Mouse (Mus musculus): ENCODE results near the gene Ceacam13. TPM values are rescaled to one million over a fixed set of nuclear protein-coding genes. Genes with fewer than 3 reads are reported as not detected.
"Not testable (repeated sequence)": the region's sequence is repeated elsewhere in the genome, so short reads cannot be mapped to it uniquely, and the experiment has no call there.

The Ceacam13 gene
- not detected in 2 replicates for polyA plus RNA-seq (2015; fragmentation: Nextera tagmentation; extraction: Ambion mirVana)

GRCm38 (mm10) chr7:18009589-18009988 lies at the start of gene Ceacam13:
Ceacam13 (plus strand) TSS chr7:18009889.
- H3K4me1 ChIP-seq = no peaks in the 10 kb centered on the region
- no peak for ATAC-seq (ENCODE audit: insufficient number of reproducible peaks, low FRiP score, low TSS enrichment, low read depth)
- H3K9me3 ChIP-seq = peaks cover 6% of the 10 kb centered on the region; the same call in 1 of the 2 replicates
- no peaks in the 10 kb centered on the region for H3K36me3 ChIP-seq
- H3K4me3 ChIP-seq = no peak within 1 kb of the TSS
- H3K9ac ChIP-seq = no peak within 1 kb of the TSS
- H3K27me3 ChIP-seq = no peaks in the 10 kb centered on the region
- H3K27ac ChIP-seq = no peak within 1 kb of the TSS
- WGBS = 78% methylated on average over 4 of the region's 4 CpGs
- H3K4me2 ChIP-seq = no peak within 1 kb of the TSS

GRCm38 (mm10) chr7:17971824-17972223 lies 37.9 kb upstream of the Ceacam13 start, which contains the start of gene Ceacam11:
Ceacam11 (plus strand) TSS chr7:17972124.
- H3K36me3 ChIP-seq = no peaks in the 10 kb centered on the region
- H3K4me1 ChIP-seq = no peaks in the 10 kb centered on the region
- peaks cover 3% of the 10 kb centered on the region; the same call in 1 of the 2 replicates for H3K9me3 ChIP-seq
- 75% methylated on average over 4 of the region's 4 CpGs for WGBS
- H3K9ac ChIP-seq = no peak within 1 kb of the TSS
- no peak within 1 kb of the TSS for H3K4me3 ChIP-seq
- H3K27me3 ChIP-seq = no peaks in the 10 kb centered on the region
- no peak within 1 kb of the TSS for H3K4me2 ChIP-seq
- H3K27ac ChIP-seq = no peak within 1 kb of the TSS
- no peak for ATAC-seq (ENCODE audit: insufficient number of reproducible peaks, low FRiP score, low TSS enrichment, low read depth)

- not testable (repeated sequence) for ATAC-seq (ENCODE audit: insufficient number of reproducible peaks, low FRiP score, low TSS enrichment, low read depth)
- 100% methylated on average over 1 of the region's 1 CpGs for WGBS
These were observed 8.6 kb upstream of the Ceacam13 start for GRCm38 (mm10) chr7:18001131-18001530.

GRCm38 (mm10) chr7:18065629-18066028 lies 55.9 kb downstream of the Ceacam13 start, which contains the start of gene Ceacam12:
Ceacam12 (plus strand) TSS chr7:18065929.
- Histone ChIP-seq H3K9ac (no peak within 1 kb of the TSS), H3K4me2 (no peak within 1 kb of the TSS), H3K9me3 (0 out of 2 replicates have a peak, but pooled peaks cover 5% of the 10 kb centered on the region), H3K27ac (no peak within 1 kb of the TSS), H3K36me3 (no peaks in the 10 kb centered on the region), H3K4me3 (no peak within 1 kb of the TSS), H3K4me1 (no peaks in the 10 kb centered on the region), H3K27me3 (no peaks in the 10 kb centered on the region)
- ATAC-seq (ENCODE audit: insufficient number of reproducible peaks, low FRiP score, low TSS enrichment, low read depth) = no peak
- 62% methylated on average over 1 of the region's 1 CpGs for WGBS

More at GRCm38 (mm10) chr7:18001131-18001530, 8.6 kb upstream of the Ceacam13 start:
- H3K4me1 ChIP-seq, H3K4me3 ChIP-seq, H3K9me3 ChIP-seq, H3K27me3 ChIP-seq, H3K4me2 ChIP-seq, H3K9ac ChIP-seq, H3K27ac ChIP-seq, H3K36me3 ChIP-seq: not testable (repeated sequence)

Small RNA genes within 50 kb of the gene (microRNA-seq; reads per million reads assigned to microRNA genes)
- not detected for gene Gm22414

Other genes with a start within 250 kb of the Ceacam13 start
- gene Ceacam14, start 197.3 kb upstream of the Ceacam13 start, polyA plus RNA-seq (2015; fragmentation: Nextera tagmentation; extraction: Ambion mirVana) = not detected in 2 replicates
- gene Gm5155, start 138.1 kb upstream of the Ceacam13 start, polyA plus RNA-seq (2015; fragmentation: Nextera tagmentation; extraction: Ambion mirVana) = not detected in 2 replicates
- gene Ceacam11, start 37.8 kb upstream of the Ceacam13 start, polyA plus RNA-seq (2015; fragmentation: Nextera tagmentation; extraction: Ambion mirVana) = not detected in 2 replicates
- gene Ceacam12, start 56.0 kb downstream of the Ceacam13 start, polyA plus RNA-seq (2015; fragmentation: Nextera tagmentation; extraction: Ambion mirVana) = not detected in 2 replicates
- not detected in 2 replicates for gene Igfl3, start 166.6 kb downstream of the Ceacam13 start, polyA plus RNA-seq (2015; fragmentation: Nextera tagmentation; extraction: Ambion mirVana)
- 0.45 and 0.67 TPM in 2 replicates for gene Mill1, start 235.5 kb downstream of the Ceacam13 start, polyA plus RNA-seq (2015; fragmentation: Nextera tagmentation; extraction: Ambion mirVana)